Mouse (Mus musculus): ENCODE results near the gene Tns3.

The Tns3 gene

GRCm38 (mm10) chr11:8467403-8468160 is 196.8 kb downstream of the Tns3 start:
- DNase-seq = no peak

- no peak for DNase-seq
These were observed 200.5 kb downstream of the Tns3 start for GRCm38 (mm10) chr11:8463866-8464265.

- DNase-seq = no peak
These were observed 201.4 kb downstream of the Tns3 start for GRCm38 (mm10) chr11:8462827-8463405.

- no peak for DNase-seq
These were observed 203.5 kb downstream of the Tns3 start for GRCm38 (mm10) chr11:8460835-8461234.

- no peak for DNase-seq
These were observed 206.4 kb downstream of the Tns3 start for GRCm38 (mm10) chr11:8457951-8458350.

GRCm38 (mm10) chr11:8456586-8457285 is 207.6 kb downstream of the Tns3 start:
- no peak for DNase-seq

GRCm38 (mm10) chr11:8455650-8456049 is 208.7 kb downstream of the Tns3 start:
- no peak for DNase-seq

- DNase-seq = no peak
These were observed 211.1 kb downstream of the Tns3 start for GRCm38 (mm10) chr11:8453252-8453651.

GRCm38 (mm10) chr11:8451597-8452201 is 212.6 kb downstream of the Tns3 start:
- DNase-seq = no peak

- no peak for DNase-seq
These were observed 213.8 kb downstream of the Tns3 start for GRCm38 (mm10) chr11:8450540-8450939.

GRCm38 (mm10) chr11:8445915-8446356 is 218.4 kb downstream of the Tns3 start:
- peak; percentile 65 for DNase-seq

GRCm38 (mm10) chr11:8444759-8445422 is 219.4 kb downstream of the Tns3 start:
- no peak for DNase-seq

GRCm38 (mm10) chr11:8443539-8444292 is 220.6 kb downstream of the Tns3 start:
- DNase-seq = no peak

- no peak for DNase-seq
These were observed 223.6 kb downstream of the Tns3 start for GRCm38 (mm10) chr11:8440706-8441105.

- no peak for DNase-seq
These were observed 224.1 kb downstream of the Tns3 start for GRCm38 (mm10) chr11:8440221-8440620.

GRCm38 (mm10) chr11:8439035-8439434 is 225.3 kb downstream of the Tns3 start:
- no peak for DNase-seq

GRCm38 (mm10) chr11:8438269-8438668 is 226.1 kb downstream of the Tns3 start:
- DNase-seq = no peak

- no peak for DNase-seq
These were observed 229.2 kb downstream of the Tns3 start for GRCm38 (mm10) chr11:8435101-8435500.

GRCm38 (mm10) chr11:8434366-8434765 is 230.0 kb downstream of the Tns3 start:
- no peak for DNase-seq

- no peak for DNase-seq
These were observed 230.9 kb downstream of the Tns3 start for GRCm38 (mm10) chr11:8433443-8433842.

GRCm38 (mm10) chr11:8432941-8433340 is 231.4 kb downstream of the Tns3 start:
- no peak for DNase-seq

- no peak for DNase-seq
These were observed 236.7 kb downstream of the Tns3 start for GRCm38 (mm10) chr11:8427660-8428059.
